Comparison of ENCODE assay signal across 8 mouse cellular contexts in genomic region chr11:90389174-90389901, GRCm38 (mm10). TPM values are rescaled to one million over a fixed set of nuclear protein-coding genes. Genes with fewer than 3 reads are reported as not detected.
A peak's percentile ranks its signal among the peaks of the same experiment; 100 is the strongest.
DNase-seq lines count a peak whose midpoint lies in the region; ATAC-seq and TF ChIP-seq lines count a peak whose summit lies in the region.

No protein-coding gene starts in this region.

- no peak for TF ChIP-seq EP300 in lung, postnatal 0 days (IDR thresholded peaks at IDR 0.05)

- H3K9me3 ChIP-seq in heart, embryonic 16.5 days (replicated peaks; ENCODE audit: control insufficient read depth, low read length) = no peaks in the 10 kb centered on the region
- H3K9me3 ChIP-seq in lung, postnatal 0 days (ENCODE audit: low read length) = no peaks in the 10 kb centered on the region

- no peak for TF ChIP-seq POLR2A in spleen, adult 2 months (IDR thresholded peaks at IDR 0.05; ENCODE audit: low read depth, low read length)
- no peak; the same call in 1 of the 2 replicates for TF ChIP-seq POLR2A in small intestine, adult 2 months (IDR thresholded peaks at IDR 0.05; ENCODE audit: low read depth, low read length)

- peaks cover 17% of the 10 kb centered on the region for H3K27me3 ChIP-seq in spleen, adult 2 months (ENCODE audit: control insufficient read depth, insufficient read depth, low read length)
- peaks cover 3% of the 10 kb centered on the region; the same call in 1 of the 2 replicates for H3K27me3 ChIP-seq in heart, embryonic 16.5 days (ENCODE audit: control insufficient read depth, insufficient read depth, low read length)
- peaks cover 9% of the 10 kb centered on the region; the same call in 1 of the 2 replicates for H3K27me3 ChIP-seq in lung, postnatal 0 days (replicated peaks; ENCODE audit: insufficient read depth, low read length)
- H3K27me3 ChIP-seq in small intestine, adult 2 months (ENCODE audit: control insufficient read depth, insufficient read depth, low read length) = peaks cover 20% of the 10 kb centered on the region

- TF ChIP-seq CTCF in spleen, adult 2 months (IDR thresholded peaks at IDR 0.05; ENCODE audit: extremely low read depth, insufficient read depth, insufficient read length, insufficient replicate concordance) = no peak
- TF ChIP-seq CTCF in lung, postnatal 0 days (IDR thresholded peaks at IDR 0.05) = no peak
- no peak for TF ChIP-seq CTCF in small intestine, adult 2 months (IDR thresholded peaks at IDR 0.05; ENCODE audit: extremely low read depth, insufficient read length, insufficient replicate concordance, low read depth, low read length)

- no peaks in the 10 kb centered on the region for H3K36me3 ChIP-seq in spleen, adult 2 months (ENCODE audit: control insufficient read depth, insufficient read depth, low read length)
- peaks cover 3% of the 10 kb centered on the region; the same call in 1 of the 2 replicates for H3K36me3 ChIP-seq in heart, embryonic 16.5 days (ENCODE audit: control insufficient read depth, insufficient read depth)
- no peaks in the 10 kb centered on the region for H3K36me3 ChIP-seq in lung, postnatal 0 days (ENCODE audit: insufficient read depth, low read length)
- H3K36me3 ChIP-seq in small intestine, adult 2 months (ENCODE audit: control insufficient read depth, insufficient read depth, low read length) = no peaks in the 10 kb centered on the region

- no peaks in the 10 kb centered on the region for H3K4me1 ChIP-seq in spleen, adult 2 months (ENCODE audit: control insufficient read depth, insufficient read depth, insufficient read length)
- peaks cover 7% of the 10 kb centered on the region for H3K4me1 ChIP-seq in heart, embryonic 16.5 days (ENCODE audit: control insufficient read depth, insufficient read depth, low read length)
- H3K4me1 ChIP-seq in lung, postnatal 0 days (ENCODE audit: insufficient read depth, low read depth, low read length) = peaks cover 15% of the 10 kb centered on the region; the same call in 1 of the 2 replicates
- no peaks in the 10 kb centered on the region; the same call in none of the 2 replicates for H3K4me1 ChIP-seq in small intestine, adult 2 months (ENCODE audit: control insufficient read depth, insufficient read depth, insufficient read length, low read length)

- H3K4me2 ChIP-seq in heart, embryonic 16.5 days (ENCODE audit: low read depth, low read length) = peak overlapping the region; percentile 96
- H3K4me2 ChIP-seq in lung, postnatal 0 days (replicated peaks; ENCODE audit: low read depth, low read length) = peak overlapping the region; percentile 82

- ATAC-seq in heart, embryonic 16.5 days (replicated peaks; ENCODE audit: extremely low read depth, insufficient read depth, low FRiP score) = 0 out of 2 replicates have a peak, but pooled peaks have one; percentile 29
- ATAC-seq in lung, postnatal 0 days = no peak
- no peak for ATAC-seq in erythroid progenitor cell, adult 5-6 weeks (replicated peaks; ENCODE audit: low FRiP score, poor library complexity, severe bottlenecking)

- peak overlapping the region; percentile 33; the same call in 1 of the 2 replicates for H3K4me3 ChIP-seq in spleen, adult 2 months (ENCODE audit: extremely low read depth, insufficient read depth, insufficient read length)
- peak overlapping the region; percentile 67 for H3K4me3 ChIP-seq in heart, embryonic 16.5 days (ENCODE audit: low read length)
- H3K4me3 ChIP-seq in lung, postnatal 0 days (ENCODE audit: low read depth, low read length) = peak overlapping the region; percentile 43
- H3K4me3 ChIP-seq in small intestine, adult 2 months (ENCODE audit: low read depth, low read length) = peak overlapping the region; percentile 72

- no peak overlapping the region for H3K27ac ChIP-seq in spleen, adult 2 months (ENCODE audit: insufficient read depth, low read length)
- no peak overlapping the region for H3K27ac ChIP-seq in heart, embryonic 16.5 days (ENCODE audit: low read length)
- H3K27ac ChIP-seq in lung, postnatal 0 days (ENCODE audit: low read length) = no peak overlapping the region
- no peak overlapping the region for H3K27ac ChIP-seq in small intestine, adult 2 months (ENCODE audit: insufficient read depth, low read depth, low read length)

- WGBS in spleen, adult 2 months = 2% methylated on average over 36 of the region's 36 CpGs
- WGBS in heart, embryonic 16.5 days = under 1% methylated on average over 36 of the region's 36 CpGs
- WGBS in lung, postnatal 0 days = 1% methylated on average over 36 of the region's 36 CpGs
- WGBS in small intestine, adult 2 months = 1% methylated on average over 34 of the region's 36 CpGs

- peak overlapping the region; percentile 76 for H3K9ac ChIP-seq in heart, embryonic 16.5 days (ENCODE audit: low read length)
- peak overlapping the region; percentile 26; the same call in 1 of the 2 replicates for H3K9ac ChIP-seq in lung, postnatal 0 days (replicated peaks; ENCODE audit: low read depth)

- no peak for DNase-seq in spleen, adult 2 months (ENCODE audit: low read depth in 1 of 2, low spot score in 2 of 2)
- no peak for DNase-seq in spleen, postnatal 14 days (ENCODE audit: low spot score in 2 of 2)
- DNase-seq in embryo, embryonic 9.5 days (ENCODE audit: extremely low spot score) = peak; percentile 48
- DNase-seq in kidney, postnatal 25 days = peak; percentile 71 to 90
- DNase-seq in lung, postnatal 0 days (ENCODE audit: low spot score) = peak; percentile 40

RNA-seq across cellular contexts. Expression of gene Hlf, which starts 1.4 kb away (rescaled TPM):
- polyA plus RNA-seq in spleen, adult 2 months (2012; rRNA removed) = 0.54 and 1.6 TPM in 2 replicates
- 5.3 and 5.7 TPM in 2 replicates for polyA plus RNA-seq in heart, embryonic 16.5 days (2015; fragmentation: Nextera tagmentation; extraction: Ambion mirVana)
- polyA plus RNA-seq in lung, postnatal 0 days (2015; fragmentation: Nextera tagmentation; extraction: Ambion mirVana) = 1.8 and 2.1 TPM in 2 replicates
- polyA plus RNA-seq in small intestine, adult 2 months (2012; rRNA removed) = 0.41 and 1.8 TPM in 2 replicates
- total RNA-seq in erythroid progenitor cell, adult 5-6 weeks (2015; ENCODE audit: low replicate concordance) = 1.4 and 3.4 TPM in 2 replicates
- total RNA-seq in erythroid progenitor cell, adult 5-6 weeks (2017; ENCODE audit: low replicate concordance) = 0.51 TPM in 1 of 2 replicates, not detected in the other

Comparison
In these comparisons a context has a peak if more than half of its experiments do, and no peak if none do; other contexts are left out.
1. DNase-seq: peak in embryo, embryonic 9.5 days (single experiment), kidney, postnatal 25 days (2 of 2) and lung, postnatal 0 days (single experiment); none in spleen, adult 2 months (0 of 2) and spleen, postnatal 14 days (0 of 2).
2. Peak in every context shown above with its lines, with median percentiles within 50 percentile points of each other: H3K4me3 ChIP-seq.